Mouse (Mus musculus): ENCODE measurements around the gene Mast3.
A peak's percentile ranks its signal among the peaks of the same experiment; 100 is the strongest.

The Mast3 gene

GRCm38 (mm10) chr8:70803761-70804480 is 933 bp downstream of the Mast3 start:
- DNase-seq (ENCODE audit: low read depth, low spot score) = no peak

DNA sequence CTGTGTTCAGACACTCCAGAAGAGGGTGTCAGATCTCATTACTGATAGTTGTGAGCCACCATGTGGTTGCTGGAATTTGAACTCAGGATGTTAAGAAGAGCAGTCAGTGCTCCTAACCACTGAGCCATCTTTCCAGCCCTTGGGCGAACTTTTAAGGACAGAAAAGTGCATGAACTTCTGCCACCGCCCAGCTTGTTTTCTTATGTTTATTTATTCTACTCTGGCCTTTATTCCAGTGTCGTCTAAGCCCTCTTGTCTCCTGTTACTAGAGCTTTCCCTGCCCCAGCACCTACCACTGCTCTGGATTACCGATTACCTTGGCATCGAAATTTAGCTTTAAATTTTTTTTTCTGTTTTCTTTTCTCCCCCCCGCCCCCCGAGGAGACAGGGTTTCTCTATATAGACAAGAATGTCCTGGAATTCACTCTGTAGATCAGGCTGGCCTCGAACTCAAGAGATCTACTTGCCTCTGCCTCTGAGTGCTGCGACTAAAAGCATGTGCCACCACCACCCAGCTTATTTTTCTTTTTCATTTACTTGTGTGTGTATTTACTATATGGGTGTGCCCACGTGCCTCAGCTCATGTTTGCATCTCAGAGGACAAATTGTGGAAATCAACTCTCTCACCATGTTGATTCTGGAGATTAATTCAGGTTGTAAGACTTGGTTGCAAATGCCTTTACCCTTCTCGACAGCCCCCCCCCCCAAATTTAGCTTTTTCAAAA is 1.9 kb downstream of the Mast3 start:
- no peak for DNase-seq (ENCODE audit: low read depth, low spot score)

DNA sequence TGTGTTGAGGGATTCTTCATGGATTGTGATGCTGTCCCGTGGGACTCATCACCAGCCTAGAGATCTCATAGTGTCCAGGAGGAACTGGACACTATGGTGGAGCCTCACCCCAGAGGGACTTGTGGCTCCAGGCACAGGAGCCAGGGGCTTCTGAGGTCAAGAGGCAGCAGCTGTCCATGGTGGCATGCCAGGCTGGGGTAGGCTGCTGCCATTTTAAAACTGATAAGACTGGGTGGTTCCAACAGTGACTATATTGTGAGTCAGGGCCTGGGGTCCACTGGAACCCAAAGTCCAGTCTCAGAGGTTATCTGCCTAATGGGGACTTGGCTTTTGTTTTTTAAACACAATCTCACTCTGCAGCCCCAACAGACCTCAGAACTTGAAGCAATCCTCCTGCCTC is 3.0 kb downstream of the Mast3 start:
- no peak for DNase-seq (ENCODE audit: low read depth, low spot score)

DNA sequence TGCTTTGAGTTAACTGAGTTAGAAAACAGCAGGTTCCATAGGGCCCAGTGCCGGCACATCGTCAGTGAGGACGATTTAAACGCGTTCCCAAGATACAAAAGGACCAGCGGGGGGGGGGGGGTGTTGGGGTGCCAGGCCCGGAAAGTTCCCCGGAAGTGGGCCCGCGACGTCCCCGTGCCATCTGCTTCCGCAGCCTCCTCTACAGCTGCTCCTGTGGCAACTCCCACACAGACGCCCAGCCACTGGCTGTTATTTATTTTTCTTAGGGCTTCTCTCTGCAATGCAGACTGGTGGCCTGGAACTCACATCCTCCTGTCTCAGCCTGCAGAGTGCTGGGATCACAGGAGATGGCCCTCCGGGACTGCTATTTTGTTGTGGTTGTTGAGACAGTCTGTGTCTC is 3.7 kb downstream of the Mast3 start:
- no peak for DNase-seq (ENCODE audit: low read depth, low spot score)

DNA sequence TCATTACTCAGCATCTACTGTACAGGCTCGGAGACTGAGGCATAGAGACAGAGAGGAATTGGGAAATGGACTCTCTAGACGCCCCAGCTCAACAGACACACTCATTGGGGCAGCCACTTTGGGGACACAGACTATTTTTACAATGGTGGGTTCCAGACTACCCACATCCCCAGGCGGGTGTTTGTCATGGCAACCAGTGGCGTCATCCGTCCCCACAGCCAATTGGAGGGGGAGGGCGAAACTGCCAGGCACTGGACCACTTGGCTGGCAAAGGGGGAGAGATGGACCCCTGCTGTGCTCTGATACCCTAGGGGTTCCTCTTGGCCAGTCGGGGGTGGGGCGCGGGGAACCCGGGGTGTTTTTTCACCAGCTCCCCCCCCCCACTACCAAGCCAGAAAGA is 4.2 kb downstream of the Mast3 start:
- DNase-seq (ENCODE audit: low read depth, low spot score) = no peak

DNA sequence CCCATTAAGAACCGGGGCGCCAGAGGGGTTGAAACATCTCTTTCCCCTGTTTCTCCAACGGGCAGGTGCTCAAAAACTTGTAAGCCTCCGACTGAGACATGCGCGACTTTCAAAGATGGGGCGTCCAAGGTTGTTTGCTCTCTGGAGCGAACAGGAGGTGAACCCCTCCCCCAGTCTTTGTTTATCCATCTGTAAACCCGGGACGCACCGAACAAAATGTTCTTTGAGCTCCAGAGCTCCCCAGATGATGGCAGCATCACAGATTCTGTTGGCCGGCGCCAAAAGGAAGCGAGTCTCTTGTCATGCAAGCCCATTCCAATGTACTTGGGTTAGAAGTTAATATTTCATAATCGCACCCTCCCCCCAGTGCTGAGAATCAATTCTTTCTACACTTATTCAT is 6.6 kb downstream of the Mast3 start:
- no peak for DNase-seq (ENCODE audit: low read depth, low spot score)

DNA sequence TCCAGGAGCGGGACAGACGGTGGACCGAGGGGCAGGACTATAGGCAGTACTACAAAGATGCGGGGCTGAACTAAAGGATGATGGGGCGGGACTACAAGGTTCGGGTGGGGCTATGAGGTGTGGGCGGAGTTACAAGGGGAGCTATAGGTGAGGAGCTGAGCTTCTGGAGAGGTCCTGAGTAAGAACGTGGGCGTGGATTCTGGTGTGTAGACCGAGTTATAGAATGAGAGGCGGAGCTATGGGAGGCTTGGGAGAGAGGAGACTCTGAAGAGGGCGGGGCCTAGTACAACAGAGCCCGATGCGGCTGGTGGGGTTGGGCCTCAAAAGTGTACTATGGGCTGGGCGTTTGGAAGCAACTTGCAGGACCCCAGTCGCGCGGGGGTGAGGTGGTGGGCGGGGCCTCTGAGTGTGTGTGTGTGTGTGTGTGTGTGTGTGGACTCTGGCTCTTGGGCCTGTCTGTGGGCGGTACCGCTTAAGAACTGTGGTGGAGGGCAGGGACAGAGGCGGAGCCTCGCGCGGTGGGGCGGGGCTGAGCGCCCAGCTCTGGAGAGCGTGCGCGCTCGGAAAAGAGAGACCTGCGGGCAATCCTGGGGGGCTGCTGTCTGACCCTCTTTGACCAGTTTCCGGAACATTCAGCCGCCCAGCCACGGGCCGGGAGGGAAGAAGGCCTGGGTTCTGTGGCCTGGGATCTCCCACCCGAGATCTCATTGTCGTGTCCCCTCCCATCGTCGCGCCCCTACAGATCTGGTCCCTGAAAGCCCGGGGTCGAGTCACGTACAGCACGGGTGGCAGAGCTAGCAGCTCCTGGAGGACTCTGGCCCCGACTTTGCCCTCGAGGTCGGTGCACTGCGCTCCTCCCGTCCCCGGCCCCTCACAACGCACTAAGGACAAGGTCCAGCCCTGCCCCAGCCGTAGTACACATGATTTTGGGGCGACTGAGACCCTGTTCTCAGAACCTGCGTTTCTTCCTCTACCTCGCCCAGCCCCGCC is 7.5 kb downstream of the Mast3 start:
- peak; percentile 74 for DNase-seq (ENCODE audit: low read depth, low spot score)

GRCm38 (mm10) chr8:70796403-70797080 is 8.3 kb downstream of the Mast3 start:
- DNase-seq (ENCODE audit: low read depth, low spot score) = no peak

- DNase-seq (ENCODE audit: low read depth, low spot score) = no peak
Observed at GRCm38 (mm10) chr8:70795370-70795769, 9.5 kb downstream of the Mast3 start.

GRCm38 (mm10) chr8:70794215-70794614 is 10.6 kb downstream of the Mast3 start:
- no peak for DNase-seq (ENCODE audit: low read depth, low spot score)

GRCm38 (mm10) chr8:70792700-70793099 is 12.2 kb downstream of the Mast3 start:
- peak; percentile 43 for DNase-seq (ENCODE audit: low read depth, low spot score)

DNA sequence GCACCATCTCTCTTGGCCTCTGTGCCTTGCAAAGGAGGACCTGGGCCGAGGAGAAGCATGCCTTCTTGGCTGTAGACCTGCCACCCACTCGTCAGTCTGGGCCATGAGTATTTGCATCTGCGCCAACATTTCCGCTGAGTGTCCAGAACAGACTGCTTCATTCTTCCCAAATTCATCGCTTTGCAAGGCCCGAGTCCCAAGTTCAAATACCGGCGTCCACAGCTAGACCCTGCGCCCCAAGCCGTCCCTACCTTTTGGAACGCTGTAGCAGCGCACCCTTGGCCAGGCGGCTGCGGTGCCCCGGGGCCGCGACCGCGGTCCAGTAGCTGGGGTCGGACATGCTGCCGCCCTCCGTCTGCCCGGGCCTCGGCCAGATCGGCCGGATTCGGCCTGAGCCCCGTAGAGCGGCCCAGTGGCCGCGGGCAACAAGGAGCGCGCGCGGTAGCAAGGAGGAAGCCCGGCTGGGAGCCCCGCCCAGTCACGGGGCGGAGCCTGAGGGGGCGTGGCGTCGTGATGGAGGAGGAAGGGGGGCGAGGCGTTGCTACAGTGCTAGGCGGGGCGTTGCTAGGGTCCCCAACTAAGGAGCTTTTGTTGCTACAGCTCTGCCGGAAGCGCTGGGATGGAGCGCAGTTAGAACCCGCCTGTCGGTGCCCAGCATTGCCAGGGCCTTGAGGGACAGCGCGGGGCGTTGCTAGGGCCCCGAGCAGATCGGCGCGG is 12.7 kb downstream of the Mast3 start:
- DNase-seq (ENCODE audit: low read depth, low spot score) = peak; percentile 87

GRCm38 (mm10) chr8:70791294-70791701 is 13.6 kb downstream of the Mast3 start:
- no peak for DNase-seq (ENCODE audit: low read depth, low spot score)

DNA sequence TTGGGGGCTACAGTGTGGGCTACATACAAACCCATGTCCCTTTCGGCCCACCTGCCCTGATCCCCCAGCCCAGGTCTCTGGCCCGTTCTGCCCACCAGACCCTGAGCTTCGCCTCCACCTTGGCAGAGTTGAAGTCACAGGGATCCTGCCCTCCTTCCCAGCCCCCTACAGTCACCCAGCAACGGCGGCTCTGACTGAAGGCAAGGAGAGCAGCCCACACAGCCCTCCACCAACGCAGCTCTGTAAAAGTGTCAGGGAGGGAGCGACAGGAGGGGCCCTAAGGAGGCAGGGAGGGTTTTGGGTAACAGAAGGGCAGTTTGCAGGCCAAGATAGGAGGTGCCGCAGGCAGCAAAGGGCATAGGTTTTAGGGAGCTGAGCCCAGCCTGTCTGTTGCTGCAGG is 14.0 kb downstream of the Mast3 start:
- DNase-seq (ENCODE audit: low read depth, low spot score) = no peak

DNA sequence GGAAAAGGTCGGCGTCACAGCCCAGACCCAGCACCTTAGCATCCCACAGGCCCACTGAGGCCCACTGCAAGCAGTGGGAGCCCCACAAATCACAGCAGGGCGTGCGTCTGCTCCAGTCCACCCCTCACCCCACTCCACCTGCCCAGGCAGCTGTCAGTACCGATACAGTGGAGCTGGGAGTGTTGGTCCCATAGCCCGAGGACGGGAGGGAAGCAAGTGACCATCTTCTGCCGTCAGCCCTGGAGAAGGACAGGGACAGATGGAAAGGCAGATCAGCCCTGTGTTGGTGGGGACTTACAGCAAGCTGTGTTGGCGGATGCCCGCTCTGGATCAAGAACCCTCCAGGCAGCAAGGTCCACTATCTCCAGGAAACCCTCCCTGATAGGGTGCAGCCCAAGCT is 15.8 kb downstream of the Mast3 start:
- DNase-seq (ENCODE audit: low read depth, low spot score) = no peak

- DNase-seq (ENCODE audit: low read depth, low spot score) = no peak
Observed at GRCm38 (mm10) chr8:70787941-70788667, 16.8 kb downstream of the Mast3 start.

DNA sequence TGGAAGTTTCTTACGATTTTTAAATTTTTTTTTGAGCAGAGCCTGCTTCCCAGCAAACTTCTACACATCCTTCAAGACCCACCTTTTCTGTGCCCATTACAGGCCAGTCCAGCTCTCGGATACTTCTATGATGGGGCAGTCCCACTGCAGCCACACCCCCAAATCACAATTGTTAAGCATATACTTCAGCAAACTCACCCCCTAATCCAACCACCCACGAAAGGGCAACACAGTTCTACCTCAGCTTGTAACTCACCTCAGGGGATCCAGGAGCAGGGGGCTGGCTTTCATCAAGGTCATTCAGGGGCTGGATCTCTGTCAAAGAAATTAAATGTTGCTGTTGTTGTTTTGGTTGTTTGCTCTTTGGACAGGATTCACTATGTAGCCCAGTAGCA is 17.8 kb downstream of the Mast3 start:
- no peak for DNase-seq (ENCODE audit: low read depth, low spot score)

DNA sequence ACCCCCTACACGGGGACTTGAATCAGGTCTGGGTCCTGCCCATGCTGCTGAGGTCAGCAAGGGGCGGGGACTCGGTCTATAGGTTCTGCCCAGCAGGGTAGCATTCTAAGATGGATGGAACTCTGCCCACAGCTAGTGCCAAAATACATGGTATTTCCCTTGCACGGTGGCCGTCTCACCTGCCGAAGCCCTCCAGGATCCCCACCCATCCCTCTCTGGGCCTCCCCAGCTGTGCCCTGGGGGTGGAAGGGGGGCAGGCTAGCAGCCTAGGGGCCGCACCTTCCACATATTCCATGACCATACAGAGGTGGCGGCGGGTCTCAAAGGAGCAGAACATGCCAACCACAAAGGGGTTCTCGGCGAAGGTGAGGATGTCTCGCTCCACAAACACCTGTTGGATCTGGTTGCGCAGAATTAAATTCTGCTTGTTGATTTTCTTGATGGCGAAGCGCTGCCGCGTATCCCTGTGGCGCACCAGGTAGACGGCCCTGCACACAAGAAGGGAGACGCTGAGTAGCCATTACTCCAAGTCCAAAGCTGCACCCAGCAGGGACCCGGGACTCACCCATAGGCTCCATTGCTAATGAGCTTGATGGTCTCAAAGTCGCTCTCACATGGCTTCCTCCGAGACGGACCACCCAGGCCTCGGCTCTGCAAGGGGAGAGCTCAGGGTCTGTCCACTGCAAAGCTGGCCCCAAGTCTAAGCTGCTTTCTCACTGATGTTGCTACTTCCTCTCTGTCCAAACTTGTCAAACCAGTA is 18.4 kb downstream of the Mast3 start:
- no peak for DNase-seq (ENCODE audit: low read depth, low spot score)

GRCm38 (mm10) chr8:70780093-70780492 is 24.8 kb downstream of the Mast3 start:
- no peak for DNase-seq (ENCODE audit: low read depth, low spot score)

Measured in skeletal muscle tissue, adult 2 months (tissue).